Mouse (Mus musculus) frontal cortex, postnatal 36 days (tissue): ENCODE measurements around the gene Kif1c.

Experiments used
- DNase-seq, 2 experiments: peaks; one replicate each; pipeline ENCODE4 v3.0.0; 2022; ENCODE audit warnings: low spot score in 2 of 2

The Kif1c gene

GRCm38 (mm10) chr11:70667271-70668150, 32.8 kb upstream of the Kif1c start:
- no peak for DNase-seq

GRCm38 (mm10) chr11:70668335-70668770, 32.0 kb upstream of the Kif1c start:
- no peak for DNase-seq

- peak; percentile 97 to 99 for DNase-seq
Measured at GRCm38 (mm10) chr11:70668771-70669505, 31.4 kb upstream of the Kif1c start, which contains the start of gene Spag7. Gene Spag7, minus strand, starts transcription at chr11:70669416.

- DNase-seq: peak; percentile 59 to 62
Measured at GRCm38 (mm10) chr11:70669582-70670345, 30.6 kb upstream of the Kif1c start.

GRCm38 (mm10) chr11:70670483-70670882, 29.9 kb upstream of the Kif1c start:
- no peak for DNase-seq

- no peak for DNase-seq
Measured at GRCm38 (mm10) chr11:70671333-70672047, 28.9 kb upstream of the Kif1c start.

- no peak for DNase-seq
Measured at GRCm38 (mm10) chr11:70674014-70674413, 26.3 kb upstream of the Kif1c start.

GRCm38 (mm10) chr11:70674501-70674900, 25.8 kb upstream of the Kif1c start:
- DNase-seq: no peak

GRCm38 (mm10) chr11:70678092-70678491, 22.3 kb upstream of the Kif1c start:
- no peak for DNase-seq

- DNase-seq: no peak
Measured at GRCm38 (mm10) chr11:70678576-70678975, 21.8 kb upstream of the Kif1c start.

GRCm38 (mm10) chr11:70679361-70679760, 21.0 kb upstream of the Kif1c start:
- DNase-seq: no peak

- no peak for DNase-seq
Measured at GRCm38 (mm10) chr11:70679894-70680293, 20.5 kb upstream of the Kif1c start.

GRCm38 (mm10) chr11:70681170-70681569, 19.2 kb upstream of the Kif1c start:
- no peak for DNase-seq

- peak; percentile 29 to 51 for DNase-seq
Measured at GRCm38 (mm10) chr11:70681897-70682581, 18.3 kb upstream of the Kif1c start.

- DNase-seq: no peak
Measured at GRCm38 (mm10) chr11:70683640-70684039, 16.7 kb upstream of the Kif1c start.

- DNase-seq: peak; percentile 69 to 75
Measured at GRCm38 (mm10) chr11:70686901-70687566, 13.3 kb upstream of the Kif1c start.

- peak; percentile 85 to 87 for DNase-seq
Measured at GRCm38 (mm10) chr11:70687601-70688199, 12.6 kb upstream of the Kif1c start, which contains the start of gene Camta2. Gene Camta2, minus strand, starts transcription at chr11:70688105.

- DNase-seq: no peak
Measured at GRCm38 (mm10) chr11:70688372-70688771, 12.0 kb upstream of the Kif1c start.

GRCm38 (mm10) chr11:70689578-70689977, 10.8 kb upstream of the Kif1c start:
- no peak for DNase-seq

GRCm38 (mm10) chr11:70693504-70693903, 6.8 kb upstream of the Kif1c start:
- DNase-seq: no peak
